Mouse (Mus musculus): ENCODE results near the gene Dpysl5.

Gene Dpysl5

DNA sequence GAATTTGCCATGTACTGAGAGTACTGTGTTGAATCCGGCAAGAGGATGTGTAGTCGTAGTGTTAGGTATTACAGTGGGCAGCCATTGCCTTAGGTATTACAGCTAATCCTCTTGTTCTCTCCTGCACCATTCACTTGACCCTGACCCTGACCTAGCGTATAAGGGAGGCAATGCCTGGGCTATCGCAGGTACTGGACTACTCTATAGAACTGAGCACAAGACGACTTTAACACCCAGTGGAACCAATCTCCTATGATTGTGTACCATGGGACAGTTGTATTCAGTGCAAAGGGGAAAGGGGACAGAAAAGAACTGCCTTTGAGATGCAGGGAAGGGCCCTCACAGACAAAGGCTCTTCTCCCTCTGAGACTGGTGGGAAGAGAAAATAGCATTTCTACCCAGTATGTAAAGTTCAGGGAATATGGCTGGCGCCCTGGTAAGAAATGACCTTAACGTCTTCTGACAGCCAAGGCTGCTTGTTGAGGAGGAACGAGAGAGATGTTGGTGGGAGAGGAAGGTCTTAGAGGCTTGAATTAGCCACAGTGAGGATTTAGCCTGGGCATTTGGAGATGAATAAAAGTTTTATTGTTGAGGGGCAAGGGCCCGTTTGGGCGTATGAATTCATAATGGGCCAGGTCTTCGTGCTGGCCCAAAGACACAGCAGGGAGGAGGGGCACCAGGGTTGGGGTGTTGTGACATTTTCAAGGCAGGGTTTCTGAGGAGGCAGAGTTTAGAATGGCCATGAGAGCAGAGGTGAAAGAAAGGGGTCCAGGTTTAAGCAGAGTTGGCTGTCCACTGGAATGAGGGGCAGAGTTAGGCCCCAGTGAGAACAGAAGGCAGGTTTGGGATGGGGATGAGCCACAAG, 113.0 kb downstream of the Dpysl5 start:
- no peak for DNase-seq

DNA sequence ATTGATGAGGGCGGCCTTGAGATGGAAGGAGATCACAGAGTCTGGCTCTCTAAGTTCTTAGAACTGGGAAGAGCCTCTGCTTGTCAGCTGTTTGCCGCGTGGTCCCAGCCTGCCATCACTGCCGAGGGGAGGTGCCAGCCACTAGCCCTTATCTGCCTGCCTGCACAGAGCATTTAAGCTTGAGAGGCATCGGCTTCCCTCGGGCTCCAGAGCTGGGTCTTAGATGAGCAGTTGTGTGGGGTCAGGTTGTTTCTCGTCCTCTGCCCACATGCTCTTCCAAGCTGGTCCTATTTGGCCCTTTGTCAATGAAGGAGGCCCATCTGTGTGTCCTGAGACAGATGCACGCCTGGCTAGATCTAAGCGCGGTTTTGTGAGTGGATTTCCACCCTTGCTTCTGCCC, 113.8 kb downstream of the Dpysl5 start:
- DNase-seq: no peak

DNA sequence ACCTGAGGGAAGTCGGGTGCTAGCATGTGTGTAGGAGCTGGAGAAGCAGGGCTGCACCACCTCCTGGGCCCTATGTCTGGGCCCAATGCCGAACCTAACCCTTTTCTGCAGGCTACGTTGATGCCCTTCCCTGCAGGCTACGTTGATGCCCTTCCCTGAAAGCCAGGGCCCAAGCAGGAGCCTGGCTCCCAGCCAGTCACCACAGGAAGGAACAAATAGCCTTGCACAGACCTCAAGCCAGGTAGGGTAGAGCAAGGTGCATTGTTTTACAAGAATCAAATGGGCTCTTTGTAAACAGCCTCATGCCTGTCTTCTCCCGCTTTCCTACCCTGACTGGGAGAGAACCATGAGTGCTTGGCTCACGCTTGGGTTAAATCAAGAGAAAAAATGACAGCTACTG, 114.5 kb downstream of the Dpysl5 start:
- DNase-seq: no peak

GRCm38 (mm10) chr5:30833416-30833815, 122.1 kb downstream of the Dpysl5 start:
- no peak for DNase-seq

- no peak for DNase-seq
These were observed 128.4 kb downstream of the Dpysl5 start for GRCm38 (mm10) chr5:30839731-30840130.

DNA sequence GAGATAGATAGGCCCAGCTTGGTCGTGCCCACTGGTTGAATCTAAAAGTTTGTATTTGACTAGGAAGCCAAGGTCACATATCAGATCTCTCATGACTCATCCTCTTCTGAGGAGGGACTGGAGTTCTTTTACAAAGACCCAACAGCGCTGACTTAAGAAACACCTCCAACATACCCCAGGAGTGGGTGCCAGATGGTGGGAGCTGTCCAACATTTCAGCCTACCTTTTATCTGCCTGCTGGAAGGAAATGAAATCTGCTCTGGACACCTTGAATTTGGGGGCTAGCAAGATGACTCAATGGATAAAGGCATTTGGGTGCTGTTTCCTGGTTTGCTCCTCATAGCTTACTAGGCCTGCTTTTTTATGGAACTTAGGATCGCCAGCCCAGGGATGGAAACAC, 130.5 kb downstream of the Dpysl5 start:
- no peak for DNase-seq

All from lung, postnatal 10 days (tissue).